Mouse (Mus musculus) left cerebral cortex, adult 6 months (tissue): Measurements from ENCODE around the gene Fitm1. TPM values are rescaled to one million over a fixed set of nuclear protein-coding genes. Genes with fewer than 3 reads are reported as not detected.

Source experiments
- long read RNA-seq, 2 experiments: library from polyadenylated mRNA; unstranded; transcript quantifications; one replicate each; pipeline ENCODE4 v2.0.0; 2019 to 2020
- polyA plus RNA-seq: library from polyadenylated mRNA; unstranded; fragments of <200 nt; fragmentation: Nextera tagmentation; gene quantifications from 2 replicates; pipeline ENCODE4 v1.2.3, GENCODE M21; 2021

The Fitm1 gene
- not detected in 2 replicates for polyA plus RNA-seq
- long read RNA-seq, experiment 1 = 0 reads
- long read RNA-seq, experiment 2 = 0 reads

GRCm38 (mm10) chr14:55575302-55575701 lies at the start of gene Fitm1:
TSS of gene Fitm1 (plus strand) at chr14:55575617.

GRCm38 (mm10) chr14:55540067-55540786 lies 35.2 kb upstream of the Fitm1 start, which contains the start of gene Pck2:
TSS of gene Pck2 (plus strand) at chr14:55540266.

GRCm38 (mm10) chr14:55559799-55560201 lies 15.6 kb upstream of the Fitm1 start, which contains the start of gene Dcaf11:
TSS of gene Dcaf11 (plus strand) at chr14:55560006.

GRCm38 (mm10) chr14:55560202-55561073 lies 15.0 kb upstream of the Fitm1 start, which contains the start of gene A730061H03Rik:
TSS of gene A730061H03Rik (minus strand) at chr14:55560406.

GRCm38 (mm10) chr14:55577871-55578667 lies 2.7 kb downstream of the Fitm1 start, which contains the start of gene Psme1:
TSS of gene Psme1 (plus strand) at chr14:55578123.

GRCm38 (mm10) chr14:55584702-55585565 lies 9.5 kb downstream of the Fitm1 start, which contains the start of gene Emc9:
TSS of gene Emc9 (minus strand) at chr14:55585302.

GRCm38 (mm10) chr14:55590748-55591330 lies 15.4 kb downstream of the Fitm1 start, which contains the start of gene Psme2:
TSS of gene Psme2 (minus strand) at chr14:55591113.

GRCm38 (mm10) chr14:55591331-55591891 lies 16.0 kb downstream of the Fitm1 start, which contains the start of gene Rnf31:
TSS of gene Rnf31 (plus strand) at chr14:55591708.

GRCm38 (mm10) chr14:55603271-55603632 lies 27.8 kb downstream of the Fitm1 start, which contains the start of gene Irf9:
TSS of gene Irf9 (plus strand) at chr14:55603571.

GRCm38 (mm10) chr14:55617822-55618221 lies 42.4 kb downstream of the Fitm1 start, which contains the start of gene Rec8:
TSS of gene Rec8 (plus strand) at chr14:55618037.

Other genes starting within 250 kb of the Fitm1 start
- gene Dhrs4, start 96.9 kb upstream of the Fitm1 start, polyA plus RNA-seq = 15.8 and 18.1 TPM in 2 replicates
- 1.8 and 2.5 TPM in 2 replicates for gene Carmil3, start 85.0 kb upstream of the Fitm1 start, polyA plus RNA-seq
- gene Cpne6, start 65.2 kb upstream of the Fitm1 start, polyA plus RNA-seq = 154 and 195 TPM in 2 replicates
- 0.05 TPM in 1 of 2 replicates, not detected in the other for gene Nrl, start 50.6 kb upstream of the Fitm1 start, polyA plus RNA-seq
- 19.1 and 25.6 TPM in 2 replicates for gene Pck2, start 35.4 kb upstream of the Fitm1 start, polyA plus RNA-seq
- 53.7 and 76.2 TPM in 2 replicates for gene Dcaf11, start 15.6 kb upstream of the Fitm1 start, polyA plus RNA-seq
- gene A730061H03Rik, start 15.2 kb upstream of the Fitm1 start, polyA plus RNA-seq = 0.48 TPM in 1 of 2 replicates, not detected in the other
- 49.1 and 53.6 TPM in 2 replicates for gene Psme1, start 2.5 kb downstream of the Fitm1 start, polyA plus RNA-seq
- gene Emc9, start 9.7 kb downstream of the Fitm1 start, polyA plus RNA-seq = 112 and 145 TPM in 2 replicates
- gene Psme2, start 15.5 kb downstream of the Fitm1 start, polyA plus RNA-seq = 98.6 and 102 TPM in 2 replicates
- gene Rnf31, start 16.1 kb downstream of the Fitm1 start, polyA plus RNA-seq = 7.8 and 9.4 TPM in 2 replicates
- gene Irf9, start 28.0 kb downstream of the Fitm1 start, polyA plus RNA-seq = 4.2 and 4.3 TPM in 2 replicates
- gene Rec8, start 42.4 kb downstream of the Fitm1 start, polyA plus RNA-seq = 0.65 and 1.0 TPM in 2 replicates
- gene Ipo4, start 60.3 kb downstream of the Fitm1 start, polyA plus RNA-seq = 40.6 and 51.1 TPM in 2 replicates
- 0.55 TPM in 1 of 2 replicates, not detected in the other for gene Gm49378, start 62.3 kb downstream of the Fitm1 start, polyA plus RNA-seq
- 24.9 and 28.7 TPM in 2 replicates for gene Tm9sf1, start 68.2 kb downstream of the Fitm1 start, polyA plus RNA-seq
- gene Tssk4, start 74.6 kb downstream of the Fitm1 start, polyA plus RNA-seq = 0.11 and 0.22 TPM in 2 replicates
- gene Mdp1, start 84.9 kb downstream of the Fitm1 start, polyA plus RNA-seq = 55.6 and 68.7 TPM in 2 replicates
- gene Gmpr2, start 96.3 kb downstream of the Fitm1 start, polyA plus RNA-seq = 21.2 and 26.0 TPM in 2 replicates
- 603 and 676 TPM in 2 replicates for gene Nedd8, start 96.5 kb downstream of the Fitm1 start, polyA plus RNA-seq
- 12.0 and 12.5 TPM in 2 replicates for gene Tinf2, start 106.2 kb downstream of the Fitm1 start, polyA plus RNA-seq
- not detected in 2 replicates for gene Tgm1, start 138.3 kb downstream of the Fitm1 start, polyA plus RNA-seq
- gene Rabggta, start 146.6 kb downstream of the Fitm1 start, polyA plus RNA-seq = 37.3 and 41.7 TPM in 2 replicates
- 121 and 123 TPM in 2 replicates for gene Dhrs1, start 170.1 kb downstream of the Fitm1 start, polyA plus RNA-seq
- gene Nop9, start 170.1 kb downstream of the Fitm1 start, polyA plus RNA-seq = 7.6 and 7.7 TPM in 2 replicates
- gene Cideb, start 182.8 kb downstream of the Fitm1 start, polyA plus RNA-seq = 4.6 and 5.6 TPM in 2 replicates
- 0.40 and 0.45 TPM in 2 replicates for gene Ltb4r2, start 185.8 kb downstream of the Fitm1 start, polyA plus RNA-seq
- gene Ltb4r1, start 190.3 kb downstream of the Fitm1 start, polyA plus RNA-seq = not detected in 2 replicates
- gene Adcy4, start 208.5 kb downstream of the Fitm1 start, polyA plus RNA-seq = 1.2 and 2.1 TPM in 2 replicates
- 0.34 TPM in 1 of 2 replicates, not detected in the other for gene Ripk3, start 213.2 kb downstream of the Fitm1 start, polyA plus RNA-seq
- 0.15 and 0.23 TPM in 2 replicates for gene Nfatc4, start 247.5 kb downstream of the Fitm1 start, polyA plus RNA-seq